Mouse (Mus musculus): Measurements from ENCODE around the gene Svopl.

The Svopl gene

GRCm38 (mm10) chr6:38046838-38047237, at the start of gene Svopl:
Gene Svopl (minus strand): TSS chr6:38046996.
- no peak for DNase-seq (ENCODE audit: low read depth, low spot score)

GRCm38 (mm10) chr6:38094701-38095100, 47.9 kb upstream of the Svopl start:
- no peak for DNase-seq (ENCODE audit: low read depth, low spot score)

- DNase-seq (ENCODE audit: low read depth, low spot score): no peak
These were observed 45.7 kb upstream of the Svopl start for GRCm38 (mm10) chr6:38092539-38092938.

GRCm38 (mm10) chr6:38087242-38088026, 40.6 kb upstream of the Svopl start:
- DNase-seq (ENCODE audit: low read depth, low spot score): peak; percentile 40

- peak; percentile 79 for DNase-seq (ENCODE audit: low read depth, low spot score)
These were observed 36.4 kb upstream of the Svopl start for GRCm38 (mm10) chr6:38083204-38083603.

- no peak for DNase-seq (ENCODE audit: low read depth, low spot score)
These were observed 35.0 kb upstream of the Svopl start for GRCm38 (mm10) chr6:38081727-38082341.

GRCm38 (mm10) chr6:38080364-38080763, 33.6 kb upstream of the Svopl start:
- DNase-seq (ENCODE audit: low read depth, low spot score): no peak

- peak; percentile 51 for DNase-seq (ENCODE audit: low read depth, low spot score)
These were observed 26.8 kb upstream of the Svopl start for GRCm38 (mm10) chr6:38073592-38073991.

- no peak for DNase-seq (ENCODE audit: low read depth, low spot score)
These were observed 25.5 kb upstream of the Svopl start for GRCm38 (mm10) chr6:38072137-38072796.

GRCm38 (mm10) chr6:38071256-38071655, 24.5 kb upstream of the Svopl start:
- DNase-seq (ENCODE audit: low read depth, low spot score): no peak

- DNase-seq (ENCODE audit: low read depth, low spot score): peak; percentile 88
These were observed 19.4 kb upstream of the Svopl start for GRCm38 (mm10) chr6:38066215-38066614.

- no peak for DNase-seq (ENCODE audit: low read depth, low spot score)
These were observed 18.8 kb upstream of the Svopl start for GRCm38 (mm10) chr6:38065501-38066122.

GRCm38 (mm10) chr6:38065122-38065500, 18.3 kb upstream of the Svopl start:
- DNase-seq (ENCODE audit: low read depth, low spot score): no peak

- no peak for DNase-seq (ENCODE audit: low read depth, low spot score)
These were observed 17.8 kb upstream of the Svopl start for GRCm38 (mm10) chr6:38064621-38065020.

GRCm38 (mm10) chr6:38058805-38059204, 12.0 kb upstream of the Svopl start:
- peak; percentile 64 for DNase-seq (ENCODE audit: low read depth, low spot score)

- peak; percentile 76 for DNase-seq (ENCODE audit: low read depth, low spot score)
These were observed 8.9 kb upstream of the Svopl start for GRCm38 (mm10) chr6:38055471-38056330.

- peak; percentile 43 for DNase-seq (ENCODE audit: low read depth, low spot score)
These were observed 2.8 kb upstream of the Svopl start for GRCm38 (mm10) chr6:38049601-38050000.

- DNase-seq (ENCODE audit: low read depth, low spot score): peak; percentile 27
These were observed 2.2 kb upstream of the Svopl start for GRCm38 (mm10) chr6:38048800-38049561.

GRCm38 (mm10) chr6:38048003-38048402, 1.2 kb upstream of the Svopl start:
- DNase-seq (ENCODE audit: low read depth, low spot score): no peak

- no peak for DNase-seq (ENCODE audit: low read depth, low spot score)
These were observed 13.8 kb downstream of the Svopl start for GRCm38 (mm10) chr6:38032801-38033566.
